Mouse (Mus musculus) cerebellum, adult 2 months (tissue): ENCODE data around the gene Nabp1.

Experiments
- CTCF ChIP-seq: fragments of 200-500 bp; IDR thresholded peaks from 2 replicates; pipeline ENCODE4 v1.5.1; 2011; ENCODE audit warnings: low read depth, mild to moderate bottlenecking, control low read depth, low read length, moderate library complexity, borderline replicate concordance; ENCODE audit not compliant: insufficient read depth
- POLR2A ChIP-seq: fragments of 200-500 bp; IDR thresholded peaks from 2 replicates; pipeline ENCODE4 v1.6.1; 2011; ENCODE audit warnings: low read length, control low read depth, borderline replicate concordance; ENCODE audit not compliant: insufficient read depth

- TF ChIP-seq POLR2A (no peak), CTCF (no peak)
Observed at GRCm38 (mm10) chr1:51467181-51467580, 11.0 kb downstream of the Nabp1 start.
